Mouse (Mus musculus) spleen, postnatal 14 days (tissue): ENCODE measurements around the gene Nos1.

Experiments
- DNase-seq, 2 experiments: peaks; one replicate each; pipeline ENCODE4 v3.0.0; 2021 to 2022; ENCODE audit warnings: low spot score in 2 of 2

The Nos1 gene

DNA sequence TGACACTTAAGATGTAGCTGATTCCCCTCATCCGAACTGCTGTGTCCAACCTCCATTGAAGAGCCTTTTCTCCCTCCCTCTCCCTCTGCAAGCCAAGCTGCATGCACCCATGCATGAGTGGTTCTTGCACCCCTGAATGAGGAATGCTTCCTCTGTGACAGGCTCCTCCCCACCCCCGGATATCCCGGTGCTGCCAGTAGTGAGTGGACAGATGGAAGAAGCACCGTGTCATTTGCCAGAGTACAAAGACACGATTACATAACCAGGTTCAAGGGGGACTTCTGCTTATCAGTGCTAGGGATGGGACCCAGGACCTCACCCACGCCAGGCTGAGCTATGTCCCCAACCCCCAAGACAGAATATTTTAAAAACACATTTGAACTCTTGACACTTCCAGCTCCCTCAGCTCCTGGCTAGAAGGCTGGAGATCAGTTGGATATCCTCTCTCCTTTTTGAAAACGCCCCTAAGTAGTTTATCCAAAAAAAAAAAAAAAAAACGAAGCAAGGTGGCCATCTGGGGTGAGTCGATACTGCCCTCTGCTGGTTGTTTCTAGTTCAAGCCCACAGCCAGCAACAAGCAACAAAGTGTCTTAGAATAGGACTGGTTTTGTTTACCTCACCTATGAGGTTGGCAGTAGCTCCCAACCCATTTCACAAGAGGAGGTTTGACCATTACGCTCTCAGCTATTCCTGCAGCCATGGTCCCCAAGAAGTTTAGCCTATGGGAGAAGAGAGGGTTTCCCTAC lies 175.0 kb downstream of the Nos1 start:
- DNase-seq: no peak

DNA sequence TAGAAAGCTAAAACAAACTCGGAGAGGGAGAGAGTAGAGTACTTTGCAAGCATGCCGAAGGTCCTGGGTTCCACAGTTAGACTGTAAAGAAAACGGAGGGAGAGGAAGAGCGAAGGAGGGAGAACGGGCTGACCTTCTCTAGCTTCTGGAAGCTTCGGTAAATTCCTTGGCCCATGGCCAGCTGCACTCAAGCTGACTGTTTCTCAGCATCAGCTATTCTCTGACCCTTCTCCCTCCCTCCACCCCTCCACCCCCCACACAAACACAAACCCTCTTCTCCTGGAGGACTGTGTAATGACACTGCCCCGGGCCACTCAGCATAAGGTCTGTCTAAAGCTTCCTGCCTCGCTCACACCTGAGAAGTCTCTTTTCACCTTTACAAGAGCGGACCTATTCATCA lies 183.9 kb downstream of the Nos1 start:
- DNase-seq: no peak

DNA sequence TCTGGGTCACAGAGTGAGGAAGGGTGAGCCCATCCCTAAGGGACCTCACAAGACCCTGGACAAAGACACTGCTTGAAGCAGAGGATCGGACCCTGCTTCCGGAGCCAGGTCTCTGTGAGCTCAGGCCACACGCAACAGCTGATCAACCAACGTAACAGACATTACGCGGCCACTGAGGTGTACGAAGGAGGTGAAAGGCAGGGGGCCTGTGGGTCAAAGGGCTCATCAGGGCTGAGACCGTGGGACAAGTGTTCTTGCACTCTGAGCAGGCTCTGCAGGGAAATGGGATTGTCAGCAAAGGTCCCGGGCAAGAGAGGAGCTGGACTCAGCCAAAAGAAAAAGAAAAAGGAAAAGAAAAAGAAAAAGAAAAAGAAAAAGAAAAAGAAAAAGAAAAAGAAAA lies 186.1 kb downstream of the Nos1 start:
- no peak for DNase-seq

DNA sequence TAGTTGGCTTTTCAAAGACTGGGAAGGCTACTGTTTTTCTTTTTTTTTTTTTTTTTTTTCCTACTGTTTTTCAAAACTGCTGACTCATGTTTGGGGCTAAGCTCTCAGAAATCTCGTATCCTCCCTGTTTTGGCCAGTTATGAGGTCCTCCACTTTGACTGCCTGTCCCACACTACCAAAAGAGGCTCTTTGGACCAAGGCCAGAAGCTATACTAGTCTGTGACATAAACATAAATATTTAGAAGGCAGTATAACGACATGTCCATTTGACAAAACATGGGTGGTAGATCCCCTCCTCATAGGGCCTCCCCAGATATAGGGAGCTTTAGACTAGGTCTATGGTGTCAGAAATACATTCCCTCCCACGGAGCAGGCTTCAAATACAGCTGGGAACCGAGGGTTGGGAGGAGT lies 186.8 kb downstream of the Nos1 start:
- DNase-seq: no peak

DNA sequence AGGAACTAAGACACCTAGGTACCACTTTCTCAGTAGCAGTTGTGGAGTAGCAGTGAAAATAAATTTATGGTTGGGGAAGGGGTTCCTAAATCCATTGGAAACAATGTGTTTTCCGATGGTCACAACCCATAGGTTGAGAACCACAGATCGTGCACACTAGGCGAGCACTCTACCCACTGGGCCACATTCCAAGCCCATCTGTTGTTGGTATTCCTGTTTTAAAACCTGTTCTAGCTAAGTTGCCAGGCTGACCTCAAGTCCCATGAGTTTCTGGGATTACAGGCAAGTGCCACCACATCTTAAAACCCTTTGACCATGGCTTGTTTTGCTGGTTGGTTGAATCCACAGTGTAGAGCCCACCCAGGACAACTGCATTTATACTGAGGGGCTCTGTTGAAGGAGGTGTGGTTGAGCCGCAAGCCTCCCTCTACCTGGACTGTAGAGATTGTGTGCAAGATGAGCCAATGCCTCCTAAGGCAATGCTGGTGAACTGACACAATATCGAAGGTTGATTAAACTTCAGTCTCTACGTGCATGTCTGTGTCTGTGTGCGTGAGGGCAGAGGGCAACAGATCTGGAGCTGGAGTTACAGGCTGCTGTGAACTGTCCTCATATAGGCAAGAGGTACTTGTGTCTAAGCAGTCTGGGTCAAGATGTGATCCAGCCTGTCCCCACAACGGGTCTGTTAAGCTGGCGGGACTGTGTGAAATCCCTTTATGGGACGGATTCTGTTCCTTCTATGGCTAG lies 189.0 kb downstream of the Nos1 start:
- no peak for DNase-seq

DNA sequence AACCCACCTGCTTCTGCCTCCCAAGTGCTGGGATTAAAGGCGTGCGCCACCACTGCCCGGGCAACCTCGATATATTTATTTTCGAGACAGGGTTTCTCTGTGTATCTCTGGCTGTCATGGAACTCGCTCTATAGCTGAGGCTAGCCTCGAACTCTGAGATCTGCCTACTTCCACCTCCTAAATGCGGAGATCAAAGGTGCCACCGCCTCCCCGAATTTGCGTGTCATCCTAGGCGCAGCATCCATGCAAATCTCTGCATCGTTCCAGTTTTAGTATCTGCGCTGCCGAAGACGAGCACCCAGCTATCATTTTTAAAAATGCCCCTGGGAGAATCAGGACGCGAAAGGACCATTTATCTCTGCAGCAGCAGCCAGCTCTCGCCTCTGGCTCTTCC lies 195.4 kb downstream of the Nos1 start:
- no peak for DNase-seq

DNA sequence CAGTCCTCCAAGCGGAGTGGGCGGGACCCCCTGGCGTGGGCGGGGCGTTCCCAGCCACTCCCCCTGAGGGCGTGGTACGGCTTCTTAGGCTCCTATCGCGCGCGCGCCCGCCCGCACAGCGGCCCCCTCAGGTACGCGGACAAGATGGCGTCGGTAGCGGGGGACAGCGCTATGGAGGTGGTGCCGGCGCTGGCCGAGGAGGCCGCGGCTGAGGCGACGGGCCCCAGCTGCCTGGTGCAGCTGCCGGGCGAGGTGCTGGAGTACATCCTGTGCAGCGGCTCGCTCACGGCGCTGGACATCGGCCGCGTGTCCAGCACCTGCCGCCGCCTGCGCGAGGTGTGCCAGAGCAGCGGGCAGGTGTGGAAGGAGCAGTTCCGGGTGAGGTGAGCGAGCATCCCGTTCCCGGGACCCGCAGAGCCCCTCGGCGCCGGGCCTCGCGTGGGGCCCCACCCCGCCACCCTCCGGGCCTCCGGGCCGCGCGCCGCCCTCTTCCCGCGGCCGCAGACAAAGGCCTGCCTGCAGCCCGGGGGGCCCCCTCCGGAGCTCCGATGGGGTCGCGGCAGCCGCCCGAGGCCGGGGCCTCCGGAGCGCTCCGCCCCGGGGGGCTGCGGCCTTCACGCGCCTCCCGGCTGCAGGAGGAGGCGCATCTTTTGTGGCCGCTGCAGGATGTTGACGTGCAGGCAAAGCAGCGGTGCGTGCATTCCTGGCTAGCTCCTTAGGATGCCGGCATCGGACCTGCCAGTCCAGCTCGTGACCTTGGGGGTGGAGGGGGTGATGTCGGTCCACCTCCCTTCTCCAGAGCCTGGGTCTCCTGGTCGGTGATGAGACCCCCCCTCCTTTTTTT lies 196.0 kb downstream of the Nos1 start, which contains the start of gene Fbxo21:
Gene Fbxo21 (plus strand): TSS at position 74 of the 844 bp plus-strand sequence.
- DNase-seq: peak; percentile 77 to 80

DNA sequence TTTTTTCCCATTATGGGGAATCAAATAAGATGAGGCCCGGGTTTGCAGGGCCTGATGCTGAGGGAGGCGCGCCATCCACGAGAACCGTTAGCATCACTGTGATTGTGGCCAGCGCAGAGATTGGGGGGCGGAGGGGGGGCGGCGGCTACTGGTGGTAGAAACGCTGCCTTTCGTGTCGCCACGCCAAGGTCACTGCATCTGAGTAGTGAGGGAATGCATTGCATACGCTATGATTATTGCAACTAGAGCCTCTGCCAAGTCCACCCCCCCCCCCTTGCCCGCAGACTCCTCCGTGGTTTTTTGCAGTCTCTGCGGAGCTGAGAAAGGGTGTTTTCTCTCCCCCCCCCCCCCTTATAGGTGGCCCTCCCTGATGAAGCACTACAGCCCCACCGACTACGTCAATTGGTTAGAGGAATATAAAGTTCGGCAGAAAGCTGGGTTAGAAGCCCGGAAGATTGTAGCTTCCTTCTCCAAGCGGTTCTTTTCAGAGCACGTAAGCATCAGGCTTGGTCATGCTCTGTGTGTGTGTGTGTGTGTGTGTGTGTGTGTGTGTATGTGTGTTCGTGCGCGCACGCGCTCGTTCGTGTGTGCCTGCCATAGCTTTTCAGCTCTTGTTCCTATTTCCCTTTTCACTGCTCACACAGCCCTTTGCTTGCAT lies 196.8 kb downstream of the Nos1 start:
- peak in 1 of 2 experiments; percentile 8 for DNase-seq

DNA sequence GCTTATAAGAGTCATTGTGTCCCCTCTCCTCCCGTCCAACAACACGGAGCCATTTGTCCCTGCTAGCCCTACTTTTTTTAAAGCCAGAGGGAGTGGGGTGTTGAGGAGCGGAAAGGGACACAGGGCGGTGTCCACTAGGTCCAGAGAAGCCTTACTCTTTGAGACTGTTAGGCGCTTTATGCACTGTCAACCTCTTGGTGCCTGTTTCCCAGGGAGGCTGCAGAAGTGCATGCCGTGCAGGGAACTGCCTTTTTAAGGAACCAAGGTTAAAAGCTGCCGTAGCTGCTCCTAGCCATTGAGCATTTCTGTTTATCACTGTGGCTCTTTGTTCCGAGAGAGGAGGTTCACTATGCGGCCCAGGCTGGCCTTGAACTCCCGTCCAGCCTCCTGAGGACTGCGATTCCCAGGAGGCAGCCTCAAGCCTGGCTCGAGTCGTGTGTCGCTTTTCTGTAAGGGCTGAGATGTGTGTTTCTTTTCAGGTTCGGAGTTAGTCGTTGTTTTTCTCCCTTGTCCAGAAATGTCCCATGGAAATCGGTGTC lies 197.4 kb downstream of the Nos1 start:
- DNase-seq: no peak

DNA sequence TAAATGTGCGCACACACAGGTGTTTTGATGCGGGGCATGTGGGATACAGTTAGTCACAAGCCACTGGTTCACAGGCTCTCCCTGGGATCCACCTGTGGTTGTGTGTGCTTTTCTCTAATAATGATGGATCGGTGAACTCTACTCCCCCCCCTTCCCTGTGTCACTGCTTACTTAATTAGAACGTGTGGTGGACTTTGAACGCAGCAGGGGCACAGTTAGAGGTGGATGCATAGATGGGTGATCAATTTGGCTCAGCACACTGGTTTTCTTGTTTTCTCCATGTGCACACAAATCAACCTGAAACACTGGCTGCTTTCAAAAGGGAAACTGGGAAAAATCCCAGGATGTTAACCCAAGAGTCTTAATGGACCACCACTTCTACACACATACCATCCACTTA lies 198.2 kb downstream of the Nos1 start:
- no peak for DNase-seq

DNA sequence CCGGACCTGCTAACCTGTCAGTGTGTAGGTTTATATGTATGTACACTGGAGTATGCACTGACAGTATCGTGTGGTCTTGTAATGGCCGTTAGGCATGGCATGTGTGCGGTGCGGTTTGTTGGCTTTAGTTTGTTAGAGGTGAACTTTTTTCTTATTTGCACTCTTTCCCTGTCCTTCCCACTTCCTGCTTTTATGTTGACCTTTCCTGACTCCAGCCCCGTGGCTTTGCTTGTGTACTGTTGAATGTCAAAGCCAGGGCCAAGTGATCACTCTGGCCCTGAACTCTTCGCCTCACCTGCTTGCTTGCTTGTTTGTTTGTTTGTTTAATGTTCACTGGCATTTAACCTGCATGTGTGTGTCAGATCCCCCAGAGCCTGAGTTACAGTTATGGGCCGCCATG lies 200.1 kb downstream of the Nos1 start:
- no peak for DNase-seq

DNA sequence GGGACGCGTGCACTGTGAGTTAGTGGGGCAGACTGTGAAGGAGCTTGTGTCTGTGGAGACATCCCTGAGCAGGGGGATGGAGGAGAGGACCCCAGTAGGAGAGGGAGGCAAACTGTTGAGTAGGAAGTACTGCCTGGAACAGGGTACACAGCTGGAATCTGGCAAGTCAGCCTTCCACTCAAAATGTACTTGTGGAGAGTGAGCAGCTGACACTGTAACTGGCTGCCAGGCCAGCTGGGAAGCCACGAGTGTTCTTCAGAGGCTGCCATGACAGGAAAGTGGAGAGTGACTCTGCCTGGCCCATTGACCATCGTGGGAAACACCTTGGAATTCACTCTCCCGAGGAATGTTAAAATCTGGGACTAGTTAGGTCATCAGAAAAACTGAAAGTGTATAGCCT lies 201.1 kb downstream of the Nos1 start:
- DNase-seq: no peak

DNA sequence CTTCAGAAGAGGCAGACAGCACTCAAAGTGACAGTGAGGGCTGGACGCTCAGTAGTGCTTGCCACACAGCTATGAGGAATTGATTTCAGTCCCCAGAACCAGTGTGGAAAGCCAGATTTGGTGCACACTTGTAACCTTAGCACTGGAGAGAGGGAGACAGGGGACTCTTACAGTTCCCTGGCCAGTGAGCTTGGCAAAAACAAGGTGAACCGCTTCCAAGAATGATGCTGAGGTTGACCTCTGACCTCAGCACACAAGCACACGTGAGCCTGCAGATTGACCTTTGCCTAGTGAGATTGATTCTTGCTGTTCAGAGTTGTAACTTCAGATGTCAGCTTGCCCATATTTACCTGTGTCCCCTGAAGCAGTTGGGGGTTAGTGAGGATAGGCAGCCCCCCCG lies 205.5 kb downstream of the Nos1 start:
- DNase-seq: no peak

DNA sequence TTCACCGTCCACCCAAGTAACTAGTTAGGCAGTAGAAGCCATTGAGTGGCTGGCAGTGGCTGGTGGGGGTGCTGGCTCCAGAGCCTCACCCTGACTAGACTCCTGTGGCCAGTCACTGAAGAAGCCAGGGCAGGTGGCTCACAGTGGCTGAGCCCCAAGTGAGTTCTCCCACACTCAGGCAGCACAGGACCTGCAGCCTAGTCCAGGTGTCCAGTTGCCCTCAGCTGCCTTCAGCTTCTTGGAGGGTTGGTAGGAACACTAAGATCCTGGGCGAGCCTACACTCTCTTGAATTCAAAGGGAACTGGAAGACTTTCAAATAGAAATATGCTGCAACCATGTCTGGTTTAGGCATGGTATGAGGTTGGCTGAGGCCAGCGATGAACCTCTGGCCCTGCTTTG lies 207.1 kb downstream of the Nos1 start:
- no peak for DNase-seq

DNA sequence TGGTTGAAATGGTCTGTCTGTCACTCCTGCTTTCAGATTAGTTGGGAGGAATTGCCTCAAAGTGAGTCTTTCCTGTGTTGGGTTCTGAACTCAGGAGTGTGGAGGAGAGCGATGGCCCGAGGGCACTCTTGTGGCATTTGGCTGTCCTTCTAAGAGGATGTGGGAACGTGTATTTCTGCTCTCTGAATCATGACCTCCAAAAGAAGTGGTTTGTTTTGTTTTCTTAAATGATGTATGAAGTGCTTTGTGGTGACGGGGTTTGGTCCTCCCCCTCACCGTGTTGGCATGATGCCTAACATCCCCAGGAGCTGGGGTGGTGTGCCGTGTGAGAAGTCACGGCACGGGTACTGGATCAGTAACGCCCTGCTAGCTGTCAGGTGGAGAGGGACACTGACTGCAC lies 207.5 kb downstream of the Nos1 start:
- DNase-seq: no peak

DNA sequence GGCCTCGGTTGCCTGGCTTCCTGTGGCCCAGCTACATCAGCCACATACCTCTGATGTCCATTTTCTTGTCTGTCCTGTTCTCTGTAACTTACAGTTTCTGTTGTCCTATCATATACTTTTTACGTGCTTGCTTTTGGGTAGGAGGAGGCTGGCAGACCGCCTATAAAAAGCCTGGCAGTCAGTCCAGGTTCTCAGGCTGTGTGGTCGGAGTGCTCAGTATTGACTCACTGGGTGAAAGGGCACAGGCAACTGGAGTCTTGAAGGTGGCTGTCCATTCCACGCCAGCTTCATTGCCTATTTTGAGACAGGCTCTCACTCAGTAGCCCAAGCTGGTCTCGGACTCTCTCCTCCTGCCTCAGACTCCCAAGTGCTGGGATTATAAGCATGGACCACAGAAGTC lies 208.9 kb downstream of the Nos1 start:
- DNase-seq: no peak

DNA sequence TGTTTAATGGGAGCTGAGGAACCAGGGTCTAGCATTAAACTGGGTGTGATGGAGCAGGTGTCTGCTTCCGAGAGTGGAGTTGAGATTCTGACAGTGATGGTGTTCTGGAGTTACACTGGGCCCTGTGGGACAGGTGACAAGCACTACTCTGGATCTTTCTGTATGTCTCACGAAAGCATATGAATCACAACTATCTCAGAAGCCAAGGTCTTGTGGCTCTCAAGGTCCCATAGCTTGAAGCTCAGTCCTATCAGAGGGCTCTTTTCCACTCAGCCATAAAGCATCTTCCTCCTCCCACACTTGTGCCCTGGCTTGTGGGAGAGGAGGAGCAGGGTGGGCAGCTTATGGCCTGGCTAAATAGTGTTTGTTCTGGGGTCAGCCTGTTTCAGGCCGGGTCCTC lies 210.1 kb downstream of the Nos1 start:
- no peak for DNase-seq

DNA sequence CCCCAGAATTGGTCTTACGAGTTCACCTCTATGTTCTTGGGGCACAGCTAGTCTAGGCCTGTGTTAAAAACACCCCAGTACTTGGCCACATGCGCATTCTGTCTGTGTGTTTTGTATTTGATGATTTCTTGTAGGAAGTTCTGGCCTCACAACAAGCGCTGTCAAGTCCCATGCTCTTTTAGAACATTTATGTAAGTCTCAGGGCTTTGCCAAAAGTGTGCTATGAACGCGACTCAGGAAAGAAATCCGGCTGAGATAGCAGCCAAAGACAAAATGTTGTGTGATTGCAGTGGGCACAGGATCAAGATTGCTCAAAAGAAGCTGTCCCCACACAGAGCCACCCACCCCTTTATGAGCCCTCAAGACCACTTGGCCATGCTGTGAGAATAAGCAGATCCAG lies 212.7 kb downstream of the Nos1 start:
- no peak for DNase-seq

DNA sequence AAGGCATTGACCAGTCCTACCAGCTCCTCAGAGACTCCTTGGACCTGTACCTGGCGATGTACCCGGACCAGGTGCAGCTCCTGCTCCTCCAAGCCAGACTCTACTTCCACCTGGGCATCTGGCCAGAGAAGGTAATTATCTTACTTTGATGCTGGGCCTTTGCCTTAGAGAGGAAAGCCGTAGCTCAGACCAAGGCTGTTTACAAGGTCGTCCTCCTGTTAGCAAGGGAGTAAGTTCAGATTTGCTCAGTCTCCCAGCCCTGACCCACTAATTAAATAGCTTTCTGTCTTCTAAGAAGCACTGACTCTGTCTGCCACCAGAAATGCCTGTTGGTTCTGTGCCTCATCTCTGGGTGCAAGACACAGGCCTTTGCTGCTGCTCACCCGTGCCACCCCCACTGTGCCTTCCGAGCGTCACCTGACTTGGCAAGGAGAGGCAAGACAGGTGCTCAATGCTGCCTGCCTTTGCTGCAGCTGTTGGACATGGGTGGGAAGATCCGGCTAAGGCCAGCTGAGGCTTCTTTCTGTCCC lies 214.6 kb downstream of the Nos1 start:
- no peak for DNase-seq

DNA sequence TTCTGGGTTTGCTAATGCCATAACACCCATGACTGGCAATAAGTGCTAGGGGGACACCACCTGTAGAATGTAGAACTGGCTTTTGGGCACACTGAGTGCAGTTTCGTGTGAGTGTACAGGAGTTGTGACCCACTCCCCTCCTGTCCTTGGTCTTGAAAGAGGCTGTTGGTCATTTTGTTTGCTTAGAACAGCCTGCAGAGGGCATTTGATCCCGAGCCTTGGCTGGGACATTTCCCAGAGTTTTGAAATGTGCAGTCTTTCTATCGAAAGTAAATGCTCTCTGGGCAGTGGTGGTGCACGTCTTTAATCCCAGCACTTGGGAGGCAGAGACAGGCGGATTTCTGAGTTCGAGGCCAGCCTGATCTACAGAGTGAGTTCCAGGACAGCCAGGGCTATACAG lies 215.1 kb downstream of the Nos1 start:
- DNase-seq: no peak

DNA sequence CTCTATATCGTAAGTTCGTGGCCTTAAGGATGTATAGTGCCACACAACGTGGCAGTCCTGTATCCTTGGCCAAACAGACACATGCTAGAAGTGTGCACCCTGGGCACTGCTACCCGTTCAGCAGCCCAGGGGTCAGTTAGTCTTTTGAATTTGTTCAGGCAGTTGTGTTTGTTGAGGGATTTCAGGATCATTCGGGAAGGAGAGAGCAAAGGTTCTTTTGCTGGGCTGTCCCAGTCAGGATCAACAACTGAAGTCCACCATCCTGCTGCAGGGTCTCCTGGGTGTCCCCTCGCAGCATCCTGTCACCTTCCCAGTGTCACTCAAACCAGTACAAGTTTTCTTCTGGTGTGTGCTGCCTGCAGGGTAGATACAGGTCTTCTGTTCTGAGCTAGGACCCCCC lies 215.7 kb downstream of the Nos1 start:
- no peak for DNase-seq
